Mouse (Mus musculus): Measurements from ENCODE around the gene Zscan2.

Gene Zscan2

GRCm38 (mm10) chr7:80843910-80844640, 16.6 kb upstream of the Zscan2 start:
- no peak for DNase-seq (ENCODE audit: low read depth, low spot score)

DNA sequence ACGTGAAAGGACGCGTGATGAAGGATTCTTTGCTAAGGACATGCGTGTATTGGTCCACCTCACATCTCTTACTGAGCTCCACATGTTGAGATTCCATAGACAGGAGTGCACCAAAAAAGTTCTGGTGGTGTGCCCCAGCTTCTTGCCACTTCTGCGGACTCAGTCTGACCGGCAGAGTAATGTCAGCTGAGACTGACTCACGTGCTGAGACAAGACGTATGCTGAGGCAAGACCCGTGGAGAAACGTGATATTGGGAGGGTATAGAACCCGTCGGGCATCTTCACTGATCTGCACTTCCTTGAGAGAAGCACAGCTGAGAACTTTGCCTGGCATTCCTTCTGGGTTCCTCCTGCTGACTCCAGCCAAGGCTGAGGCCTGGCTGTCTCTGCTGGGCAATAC, 16.0 kb upstream of the Zscan2 start:
- DNase-seq (ENCODE audit: low read depth, low spot score): no peak

GRCm38 (mm10) chr7:80845621-80846279, 15.0 kb upstream of the Zscan2 start:
- DNase-seq (ENCODE audit: low read depth, low spot score): no peak

GRCm38 (mm10) chr7:80846280-80846678, 14.4 kb upstream of the Zscan2 start:
- DNase-seq (ENCODE audit: low read depth, low spot score): no peak

DNA sequence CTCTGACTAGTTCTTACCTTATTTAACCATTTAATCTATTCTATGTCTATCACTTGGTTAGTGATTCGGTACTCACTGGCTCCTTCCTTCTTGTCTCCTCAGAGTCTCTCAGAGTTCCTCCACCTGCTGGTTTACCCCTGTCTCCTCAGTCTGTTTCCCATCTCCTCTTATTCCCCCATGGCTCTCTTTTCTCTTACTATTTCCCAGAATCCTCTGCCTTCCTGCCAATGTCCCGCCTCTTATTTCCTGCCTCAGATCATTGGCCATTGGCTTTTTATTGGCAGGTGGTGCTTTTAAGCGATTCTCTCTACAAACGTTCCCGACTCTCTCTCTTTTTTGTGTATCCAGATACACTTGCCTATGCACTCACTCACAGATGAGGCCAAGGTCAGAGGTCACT, 14.0 kb upstream of the Zscan2 start:
- no peak for DNase-seq (ENCODE audit: low read depth, low spot score)

- DNase-seq (ENCODE audit: low read depth, low spot score): no peak
Observed at GRCm38 (mm10) chr7:80849267-80849666, 11.5 kb upstream of the Zscan2 start.

- DNase-seq (ENCODE audit: low read depth, low spot score): peak; percentile 82
Observed at GRCm38 (mm10) chr7:80849710-80850109, 11.0 kb upstream of the Zscan2 start.

DNA sequence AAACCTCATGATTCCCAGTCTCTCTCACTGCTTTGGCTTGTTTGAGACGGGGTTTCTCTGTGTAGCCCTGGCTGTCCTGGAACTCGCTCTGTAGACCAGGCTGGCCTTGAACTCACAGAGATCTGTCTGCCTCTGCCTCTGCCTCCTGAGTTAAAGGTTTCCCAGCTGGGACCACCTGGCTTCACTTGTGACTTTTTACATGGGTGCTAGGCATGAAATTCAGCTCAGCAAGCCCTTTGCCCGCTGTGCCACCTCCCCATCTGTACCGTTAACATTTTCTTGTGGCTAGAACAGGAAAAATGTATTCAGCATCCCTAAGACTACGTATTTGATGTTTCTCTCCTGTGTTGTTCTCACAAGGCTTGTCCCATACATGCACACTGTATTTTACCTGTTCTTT, 10.2 kb upstream of the Zscan2 start:
- DNase-seq (ENCODE audit: low read depth, low spot score): no peak

DNA sequence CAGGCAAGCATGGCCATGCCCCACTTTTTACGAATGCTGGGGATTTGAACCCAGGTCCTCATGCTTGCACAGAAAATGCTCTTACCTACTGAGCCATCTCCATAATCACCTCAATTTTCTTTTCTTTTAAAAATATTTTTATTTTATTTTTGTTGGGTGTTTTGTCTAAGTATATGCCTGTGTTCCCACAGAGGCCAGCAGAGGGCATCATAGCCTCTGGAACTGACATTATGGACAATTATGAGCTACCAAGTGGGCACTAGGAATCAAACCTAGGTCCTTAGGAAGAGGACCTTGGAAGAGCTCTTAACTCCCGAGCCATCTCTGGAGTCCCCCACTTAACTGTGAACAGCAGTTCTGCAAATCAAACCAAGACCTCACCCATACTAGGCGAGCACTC, 7.5 kb upstream of the Zscan2 start:
- DNase-seq (ENCODE audit: low read depth, low spot score): no peak

DNA sequence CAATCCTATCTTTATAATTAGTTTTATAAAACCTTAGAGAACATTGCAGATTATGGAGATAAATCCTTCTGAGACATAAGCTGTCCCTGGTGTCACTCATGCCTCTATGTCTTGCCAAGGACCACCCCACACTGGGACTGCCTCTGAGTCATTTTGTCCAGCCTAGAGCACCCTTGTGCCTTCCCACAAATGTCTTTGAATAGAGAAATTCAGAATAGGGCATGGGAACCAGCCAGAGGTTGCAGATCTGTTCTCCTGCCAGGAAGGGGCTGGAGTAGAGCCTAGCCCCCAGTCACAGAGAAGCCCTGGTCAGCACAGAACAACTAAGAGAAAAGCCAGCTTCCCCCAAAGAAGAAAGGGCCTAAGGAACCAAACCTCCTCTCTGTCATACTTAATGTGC, 5.4 kb upstream of the Zscan2 start:
- no peak for DNase-seq (ENCODE audit: low read depth, low spot score)

GRCm38 (mm10) chr7:80857181-80857580, 3.5 kb upstream of the Zscan2 start:
- DNase-seq (ENCODE audit: low read depth, low spot score): peak; percentile 73

DNA sequence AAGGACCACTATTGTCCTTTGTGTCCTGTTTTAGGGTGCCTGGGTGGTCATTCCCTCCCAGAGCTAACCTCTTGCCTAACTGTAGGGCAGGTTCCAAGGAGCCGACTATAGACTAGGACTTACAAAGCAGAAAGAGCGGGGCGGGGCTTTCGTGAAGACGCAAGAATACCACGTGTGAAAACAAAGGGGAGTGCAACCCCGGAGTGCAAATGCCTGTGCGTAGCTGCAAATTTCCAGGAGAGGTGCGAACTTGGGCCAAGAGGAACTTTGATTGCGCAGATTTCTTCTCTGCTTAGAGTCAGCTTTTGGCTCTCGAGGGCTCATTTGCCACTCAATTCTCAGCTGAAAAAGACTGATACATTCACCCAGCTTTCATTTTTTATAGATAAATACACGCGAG, 493 bp upstream of the Zscan2 start:
- DNase-seq (ENCODE audit: low read depth, low spot score): peak; percentile 80

DNA sequence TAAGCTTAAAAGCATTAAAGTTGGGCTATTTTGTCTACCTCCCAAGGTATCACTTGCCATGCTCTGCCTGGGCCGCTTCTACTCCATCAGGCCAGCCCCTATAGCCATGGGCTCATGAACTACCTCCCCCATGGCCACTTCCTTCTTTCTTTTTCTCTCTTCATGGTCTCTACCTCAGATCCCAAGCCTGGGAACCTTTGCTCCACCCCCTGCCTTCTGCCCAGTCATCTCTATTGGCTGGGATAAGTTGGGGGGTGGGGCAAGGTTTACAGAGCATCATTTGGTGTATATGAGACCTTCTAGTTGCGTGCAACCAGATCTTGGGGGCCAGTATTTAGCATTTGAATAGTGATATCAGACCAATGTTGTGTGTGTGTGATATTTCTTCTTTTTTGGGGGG, 1.8 kb downstream of the Zscan2 start:
- DNase-seq (ENCODE audit: low read depth, low spot score): no peak

DNA sequence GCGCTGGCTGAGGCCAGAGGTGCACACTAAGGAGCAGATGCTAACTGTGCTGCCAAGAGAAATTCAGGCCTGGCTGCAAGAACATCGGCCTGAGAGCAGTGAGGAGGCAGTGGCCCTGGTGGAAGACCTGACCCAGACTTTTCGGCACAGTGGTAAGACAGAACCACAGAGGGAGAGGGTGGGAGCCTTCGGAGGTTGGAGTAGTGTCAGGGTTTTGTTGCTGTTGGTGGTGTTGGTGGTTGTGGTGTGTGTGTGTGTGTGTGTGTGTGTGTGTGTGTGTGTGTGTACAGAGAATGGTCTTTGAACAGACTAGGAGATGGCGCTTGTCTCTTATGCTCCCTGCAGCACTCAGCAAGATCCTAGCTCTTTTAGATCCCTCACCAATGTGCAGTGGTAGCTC, 2.8 kb downstream of the Zscan2 start:
- DNase-seq (ENCODE audit: low read depth, low spot score): no peak

DNA sequence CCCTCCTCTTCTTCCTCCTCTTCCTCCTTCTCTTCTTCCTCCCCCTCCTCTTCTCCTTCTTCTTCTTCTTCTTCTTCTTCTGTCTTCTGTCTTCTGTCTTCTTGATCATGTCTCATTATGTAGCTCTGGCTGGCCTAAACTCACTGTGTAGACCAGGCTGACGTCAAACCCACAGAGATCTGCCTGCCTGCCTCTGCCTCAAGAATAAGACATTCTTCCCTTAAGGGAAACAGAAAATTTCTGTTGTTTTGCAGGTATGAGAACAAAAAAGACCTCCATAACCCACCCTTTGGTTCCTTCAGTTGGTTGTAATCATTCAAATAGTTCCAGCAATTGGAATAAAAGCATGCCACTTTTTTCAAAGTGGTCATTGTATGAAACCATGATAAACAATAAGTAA, 3.4 kb downstream of the Zscan2 start:
- DNase-seq (ENCODE audit: low read depth, low spot score): no peak

GRCm38 (mm10) chr7:80864831-80865230, 4.1 kb downstream of the Zscan2 start:
- DNase-seq (ENCODE audit: low read depth, low spot score): no peak

DNA sequence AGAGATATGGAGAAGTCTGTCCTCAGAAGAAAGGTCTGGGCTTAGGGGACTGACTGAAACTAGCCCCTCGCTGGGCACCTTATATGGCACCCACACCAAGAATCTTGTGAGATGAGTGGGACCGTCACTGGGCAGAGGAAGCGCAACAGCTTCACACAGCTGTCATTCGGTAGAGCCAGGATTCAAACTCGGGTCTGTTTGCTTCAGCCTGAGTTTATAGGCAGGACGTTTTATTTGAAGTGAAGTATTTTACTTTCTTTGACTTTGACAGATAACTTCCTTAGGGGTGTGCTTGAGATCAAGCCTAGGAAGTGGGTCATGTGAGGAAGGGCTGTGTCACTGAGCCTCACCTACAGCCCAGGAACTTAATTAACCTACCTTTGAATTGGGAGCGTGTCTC, 4.8 kb downstream of the Zscan2 start:
- DNase-seq (ENCODE audit: low read depth, low spot score): no peak

DNA sequence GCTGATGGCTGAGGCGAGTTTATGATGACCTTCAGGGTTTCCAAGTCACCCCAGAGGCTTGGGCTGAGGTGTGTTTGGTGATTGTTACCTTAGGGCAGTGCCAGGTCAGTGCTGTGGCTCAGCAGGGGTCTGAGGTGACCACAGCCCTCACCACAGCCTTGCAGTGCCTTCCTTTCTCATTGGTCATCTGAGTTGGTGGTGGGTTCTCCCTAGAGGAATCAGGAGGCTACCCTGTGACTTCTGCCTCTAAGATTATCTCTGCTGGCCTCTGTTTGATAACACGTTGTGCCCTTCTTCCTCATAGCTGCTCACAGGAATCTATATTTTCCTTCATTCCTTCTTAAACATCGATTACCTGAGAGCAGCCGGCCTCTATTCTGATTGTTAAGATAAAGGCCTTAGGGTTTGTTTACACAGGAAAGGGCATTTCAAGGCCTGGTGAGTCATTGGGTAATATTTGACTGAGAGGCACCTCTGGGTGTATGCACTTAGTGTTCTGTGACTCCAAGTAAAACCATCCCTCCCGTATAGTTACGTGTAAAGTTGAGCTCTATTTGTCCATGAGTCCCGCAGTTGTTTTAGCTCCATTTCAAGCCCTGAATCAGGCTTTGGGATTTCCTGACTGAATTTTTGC, 5.9 kb downstream of the Zscan2 start:
- DNase-seq (ENCODE audit: low read depth, low spot score): no peak

DNA sequence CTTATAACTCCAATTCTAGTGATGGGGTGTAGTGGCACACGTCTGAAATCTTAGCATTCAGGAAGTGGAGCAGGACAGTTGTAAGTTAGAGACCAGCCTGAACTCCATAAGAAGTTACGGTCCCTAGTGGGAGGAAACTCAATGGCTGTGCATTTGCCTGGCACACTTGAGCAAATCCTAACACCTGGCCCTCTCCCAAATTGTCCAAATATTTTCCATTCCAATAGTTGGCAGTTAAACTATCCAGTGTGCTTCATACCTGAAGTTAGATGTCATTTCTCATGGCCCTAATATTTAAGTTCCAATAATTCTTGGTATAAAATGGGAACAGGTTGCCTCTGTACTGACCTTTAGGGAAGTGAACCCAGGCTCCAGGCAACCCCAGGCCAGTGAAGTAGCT, 8.0 kb downstream of the Zscan2 start:
- DNase-seq (ENCODE audit: low read depth, low spot score): no peak

DNA sequence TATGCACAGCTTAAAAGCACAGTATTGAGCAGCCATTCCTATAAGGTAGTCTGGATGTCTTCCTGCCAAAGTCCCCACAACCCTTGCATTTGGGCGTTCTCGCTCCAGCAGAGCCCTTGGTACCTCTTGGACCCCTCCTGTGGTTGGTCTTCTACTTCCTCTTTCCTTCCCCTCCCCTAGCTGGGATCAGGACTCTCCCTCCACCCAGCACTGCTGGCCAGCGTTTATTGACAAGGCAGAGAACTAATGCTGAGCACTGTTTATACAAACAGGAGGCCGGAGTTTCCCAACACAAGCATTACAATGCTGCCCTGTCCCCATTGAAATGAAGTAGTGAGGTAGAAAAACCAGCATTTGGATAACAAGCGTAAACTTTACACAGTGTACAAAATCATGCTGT, 12.3 kb downstream of the Zscan2 start:
- DNase-seq (ENCODE audit: low read depth, low spot score): no peak

- no peak for DNase-seq (ENCODE audit: low read depth, low spot score)
Observed at GRCm38 (mm10) chr7:80873631-80874030, 12.9 kb downstream of the Zscan2 start.

GRCm38 (mm10) chr7:80875727-80876126, 15.0 kb downstream of the Zscan2 start:
- DNase-seq (ENCODE audit: low read depth, low spot score): no peak

Measured in mesoderm, embryonic 11.5 days (tissue).